Mouse (Mus musculus) CD8-positive naive resting alpha-beta T cell, adult 2 months (primary cell): ENCODE results near the gene Rasl2-9.
A peak's percentile ranks its signal among the peaks of the same experiment; 100 is the strongest.
"Not testable (repeated sequence)": the region's sequence is repeated elsewhere in the genome, so short reads cannot be mapped to it uniquely, and the experiment has no call there.

Experiments used
- DNase-seq, 2 experiments: peaks; one replicate each; pipeline ENCODE4 v3.0.0; 2022; ENCODE audit warnings: low read depth in 2 of 2, low spot score in 2 of 2

Gene Rasl2-9

GRCm38 (mm10) chr7:5081241-5081640 lies 44.5 kb downstream of the Rasl2-9 start:
- no peak for DNase-seq

GRCm38 (mm10) chr7:5080815-5081214 lies 44.9 kb downstream of the Rasl2-9 start:
- no peak for DNase-seq

- peak; percentile 94 for DNase-seq
Measured at GRCm38 (mm10) chr7:5080010-5080751, 45.6 kb downstream of the Rasl2-9 start, which contains the start of gene Epn1. Gene Epn1 (plus strand): TSS chr7:5080235.

GRCm38 (mm10) chr7:5079365-5080009 lies 46.3 kb downstream of the Rasl2-9 start:
- not testable (repeated sequence) for DNase-seq

GRCm38 (mm10) chr7:5076931-5077330 lies 48.8 kb downstream of the Rasl2-9 start:
- DNase-seq, result no peak

GRCm38 (mm10) chr7:5074984-5075383 lies 50.8 kb downstream of the Rasl2-9 start:
- DNase-seq, result no peak
